Mouse (Mus musculus) CD4-positive, CD25-positive, alpha-beta regulatory T cell, adult 2 months (primary cell): Measurements from ENCODE around the gene Pkd1l3.

Experiments
- DNase-seq: peaks from one replicate; pipeline ENCODE4 v3.0.0-alpha.2; 2012; ENCODE audit warnings: low read depth, low spot score

Gene Pkd1l3

GRCm38 (mm10) chr8:109614243-109615210 lies at the start of gene Pkd1l3:
Gene Pkd1l3 (plus strand): TSS chr8:109614517.
- DNase-seq = peak; percentile 58

- no peak for DNase-seq
Observed at GRCm38 (mm10) chr8:109564766-109565165, 49.6 kb upstream of the Pkd1l3 start.

- DNase-seq = peak; percentile 100
Observed at GRCm38 (mm10) chr8:109565498-109566333, 48.6 kb upstream of the Pkd1l3 start, which contains the start of the genes Dhx38 and Txnl4b. Gene Dhx38 (minus strand): TSS chr8:109565861. Gene Txnl4b (plus strand): TSS chr8:109565892.

DNA sequence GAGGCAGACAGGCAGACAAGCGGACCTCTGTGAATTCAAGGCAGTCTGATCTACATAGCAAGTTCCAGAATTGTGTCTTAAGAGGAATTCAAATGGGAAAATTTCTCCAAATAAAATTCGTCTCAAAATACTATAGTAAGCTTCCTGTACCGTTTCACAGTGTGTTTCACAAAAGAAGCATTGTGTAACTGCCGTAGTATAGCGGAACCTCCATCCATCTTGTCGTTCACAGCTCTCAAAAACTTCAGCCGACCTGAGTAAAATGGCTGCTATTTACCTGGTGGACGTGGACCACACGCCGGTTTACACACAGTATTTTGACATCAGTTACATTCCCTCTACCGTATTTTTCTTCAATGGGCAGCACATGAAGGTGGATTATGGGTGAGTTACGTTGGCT lies 43.2 kb upstream of the Pkd1l3 start:
- DNase-seq = no peak

DNA sequence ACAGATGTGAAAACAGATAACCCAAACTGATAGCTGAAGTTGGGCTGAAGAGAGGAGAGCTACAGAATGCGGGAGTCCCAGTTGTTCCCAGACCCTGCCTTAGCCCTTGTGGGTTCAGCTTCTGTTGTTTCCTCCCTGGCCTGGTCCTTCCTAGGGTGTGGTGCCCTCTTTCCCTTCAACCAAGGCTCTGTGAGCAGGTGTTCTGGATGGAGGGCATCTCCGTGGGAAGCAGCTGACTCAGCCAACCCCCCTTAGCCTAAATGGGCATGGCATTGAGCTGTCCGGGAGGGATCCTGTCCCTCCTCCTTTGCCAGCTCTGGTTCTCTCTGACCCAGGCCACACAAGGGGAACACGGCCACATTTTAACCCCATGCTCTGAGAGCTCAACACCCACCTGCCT lies 38.0 kb upstream of the Pkd1l3 start:
- no peak for DNase-seq

DNA sequence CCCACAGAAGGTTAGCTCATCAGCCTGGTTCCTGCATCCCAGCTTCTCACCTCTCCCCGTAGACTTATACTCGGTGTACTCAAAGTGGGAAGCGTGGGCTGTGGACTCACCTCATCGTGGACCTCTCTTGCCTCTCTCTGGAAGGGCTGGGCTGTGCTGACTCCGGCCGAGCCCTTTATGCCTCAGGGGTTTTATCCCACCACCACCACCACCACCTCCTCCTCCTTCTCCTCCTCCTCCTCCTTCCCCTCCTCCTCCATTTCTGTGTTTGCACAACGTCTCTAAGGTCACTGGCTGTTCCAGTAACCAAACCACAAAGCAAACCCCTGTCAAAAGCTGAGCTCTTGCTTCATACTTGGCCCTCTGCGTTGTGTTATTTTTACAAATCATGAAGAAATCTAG lies 35.4 kb upstream of the Pkd1l3 start, which contains the start of gene Hp:
TSS of gene Hp (minus strand) at position 273 of the 402 bp plus-strand sequence.
- DNase-seq = no peak

GRCm38 (mm10) chr8:109584293-109584692 lies 30.0 kb upstream of the Pkd1l3 start:
- DNase-seq = no peak

GRCm38 (mm10) chr8:109584830-109585229 lies 29.5 kb upstream of the Pkd1l3 start:
- DNase-seq = no peak

GRCm38 (mm10) chr8:109585652-109586051 lies 28.7 kb upstream of the Pkd1l3 start:
- no peak for DNase-seq

GRCm38 (mm10) chr8:109586972-109587504 lies 27.3 kb upstream of the Pkd1l3 start:
- no peak for DNase-seq

GRCm38 (mm10) chr8:109590901-109591300 lies 23.4 kb upstream of the Pkd1l3 start:
- no peak for DNase-seq

- no peak for DNase-seq
Observed at GRCm38 (mm10) chr8:109591367-109591766, 22.9 kb upstream of the Pkd1l3 start.

- DNase-seq = no peak
Observed at GRCm38 (mm10) chr8:109592164-109592563, 22.2 kb upstream of the Pkd1l3 start.

DNA sequence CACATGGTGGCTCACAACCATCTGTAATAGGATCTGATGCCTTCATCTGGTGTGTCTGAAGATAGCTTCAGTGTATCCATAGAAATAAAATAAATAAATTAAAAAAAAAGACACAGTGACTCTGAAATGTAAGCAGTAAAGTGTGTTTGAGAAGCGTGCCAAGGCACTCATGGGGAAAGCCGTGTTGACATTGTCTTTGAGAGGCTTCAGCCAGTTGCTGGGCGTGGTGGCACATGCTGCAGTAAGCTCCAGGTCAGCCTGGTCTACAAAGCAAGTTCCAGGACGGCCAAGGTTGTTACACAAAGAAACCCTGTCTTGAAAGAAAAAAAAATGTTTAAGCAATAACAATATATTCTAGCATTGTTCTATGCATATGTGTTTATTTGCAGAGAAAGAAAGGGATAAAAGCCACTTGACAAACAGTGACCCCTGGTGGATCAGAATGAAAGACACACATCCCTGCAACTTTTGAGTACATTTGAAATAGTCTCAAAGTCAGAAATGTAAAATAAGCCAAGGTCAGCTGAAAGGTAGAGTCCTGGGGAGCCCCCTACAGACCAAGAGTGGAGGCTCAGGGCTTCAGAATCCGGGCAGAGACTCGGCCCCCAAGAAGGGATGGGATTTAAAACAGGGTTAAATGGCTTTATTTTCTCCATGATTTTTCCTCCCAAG lies 21.1 kb upstream of the Pkd1l3 start:
- peak; percentile 48 for DNase-seq

DNA sequence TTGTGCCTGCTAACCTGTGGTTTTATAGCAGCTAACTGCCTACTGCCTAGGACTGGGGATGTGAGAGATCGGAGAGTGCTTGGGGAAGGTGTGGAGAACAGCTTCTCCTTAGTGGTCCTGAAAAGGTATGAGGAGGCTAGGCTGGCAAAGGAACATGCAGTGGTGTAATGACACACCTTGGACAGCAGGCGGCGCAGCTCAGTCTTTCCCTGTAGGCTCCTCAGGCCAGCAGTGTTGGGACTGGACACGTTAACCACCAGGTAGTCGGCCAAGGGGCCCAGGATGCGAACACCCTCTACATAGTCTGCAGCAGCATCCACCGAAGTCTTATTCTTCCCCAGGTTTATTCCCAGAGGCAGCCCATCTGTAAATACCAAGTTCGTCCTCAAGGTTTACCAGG lies 18.5 kb upstream of the Pkd1l3 start:
- peak; percentile 79 for DNase-seq

DNA sequence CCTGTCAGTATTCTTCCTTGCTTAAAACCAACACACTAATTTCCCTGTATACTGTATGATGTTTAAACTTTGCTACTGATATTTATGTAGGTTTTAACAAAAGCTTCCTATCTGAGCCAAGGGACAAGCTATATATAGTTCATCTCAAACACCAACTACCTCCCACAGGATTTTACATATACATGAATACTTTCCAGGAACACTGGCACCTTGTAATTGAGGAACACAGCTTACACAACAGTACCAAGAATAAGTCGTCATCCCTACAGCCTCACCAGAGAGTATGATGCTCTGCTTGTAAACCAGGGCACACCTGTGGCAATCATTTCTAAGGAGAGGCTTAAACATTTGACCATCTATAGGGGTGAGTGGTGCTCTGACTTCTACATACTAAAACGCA lies 7.6 kb upstream of the Pkd1l3 start:
- no peak for DNase-seq

- no peak for DNase-seq
Observed at GRCm38 (mm10) chr8:109607650-109608049, 6.7 kb upstream of the Pkd1l3 start.

DNA sequence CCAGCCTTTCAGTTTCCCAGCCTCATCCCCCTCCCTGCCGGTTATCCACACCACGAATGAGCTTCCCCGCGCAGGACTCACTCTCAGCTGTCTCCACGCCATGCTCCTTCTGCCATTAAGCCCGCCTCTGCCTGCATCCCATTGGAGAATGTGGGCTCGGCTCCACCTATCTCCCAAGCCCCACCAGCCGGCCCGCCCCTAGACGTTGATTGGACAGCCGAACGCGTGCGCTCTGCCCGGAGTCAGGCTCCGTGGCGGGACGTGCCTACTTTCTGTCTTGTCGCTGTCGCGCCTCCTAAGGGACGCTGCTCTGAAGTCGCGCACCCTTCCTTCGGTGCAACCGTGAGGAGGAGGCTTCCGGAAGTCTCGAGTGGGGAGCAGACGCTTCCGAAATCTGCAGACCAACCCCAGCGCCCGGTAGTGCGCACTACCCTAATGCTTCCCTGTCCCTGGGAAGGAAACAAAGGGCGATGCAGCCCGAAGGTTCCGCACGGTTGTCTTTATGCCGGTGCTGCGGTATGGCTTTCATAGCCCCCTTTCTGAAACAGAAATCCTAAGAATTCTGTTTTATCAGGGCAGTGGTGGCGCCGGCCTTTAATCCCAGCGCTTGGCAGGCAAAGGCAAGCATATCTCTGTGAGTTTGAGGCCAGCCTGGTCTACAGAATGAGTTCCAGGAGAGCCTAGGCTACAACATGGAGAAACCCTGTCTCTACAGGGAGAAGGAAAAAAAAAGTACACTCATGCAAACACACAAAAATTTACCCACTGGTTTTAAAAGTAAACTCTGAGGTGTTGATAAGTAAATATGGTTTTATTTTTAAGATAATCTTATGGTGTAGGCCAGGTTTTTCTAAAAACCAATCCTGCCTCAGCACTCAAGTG lies 5.8 kb upstream of the Pkd1l3 start, which contains the start of gene Dhodh:
TSS of gene Dhodh (minus strand) at position 403 of the 882 bp plus-strand sequence.
- DNase-seq = peak; percentile 98

DNA sequence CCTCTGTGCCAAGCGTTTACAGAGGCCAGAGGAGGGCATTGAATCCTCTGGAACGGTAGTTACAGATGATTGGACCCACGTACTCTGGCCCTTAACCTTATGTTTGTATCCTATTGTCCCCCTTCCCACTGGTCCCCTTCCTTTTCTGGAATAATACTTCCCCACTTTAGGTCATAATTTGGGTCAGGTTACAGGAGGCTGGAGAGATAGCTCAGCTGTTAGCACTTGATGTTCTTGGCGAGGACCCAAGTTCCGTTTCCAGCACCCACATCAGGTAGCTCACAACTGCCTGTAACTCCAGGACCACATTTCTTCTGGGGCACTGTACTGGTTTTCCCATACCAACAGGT lies 5.2 kb upstream of the Pkd1l3 start:
- peak; percentile 26 for DNase-seq

- DNase-seq = no peak
Observed at GRCm38 (mm10) chr8:109615569-109615968, 1.3 kb downstream of the Pkd1l3 start.
